Comparison of ENCODE assay signal across 8 mouse cellular contexts in the genomic region with DNA sequence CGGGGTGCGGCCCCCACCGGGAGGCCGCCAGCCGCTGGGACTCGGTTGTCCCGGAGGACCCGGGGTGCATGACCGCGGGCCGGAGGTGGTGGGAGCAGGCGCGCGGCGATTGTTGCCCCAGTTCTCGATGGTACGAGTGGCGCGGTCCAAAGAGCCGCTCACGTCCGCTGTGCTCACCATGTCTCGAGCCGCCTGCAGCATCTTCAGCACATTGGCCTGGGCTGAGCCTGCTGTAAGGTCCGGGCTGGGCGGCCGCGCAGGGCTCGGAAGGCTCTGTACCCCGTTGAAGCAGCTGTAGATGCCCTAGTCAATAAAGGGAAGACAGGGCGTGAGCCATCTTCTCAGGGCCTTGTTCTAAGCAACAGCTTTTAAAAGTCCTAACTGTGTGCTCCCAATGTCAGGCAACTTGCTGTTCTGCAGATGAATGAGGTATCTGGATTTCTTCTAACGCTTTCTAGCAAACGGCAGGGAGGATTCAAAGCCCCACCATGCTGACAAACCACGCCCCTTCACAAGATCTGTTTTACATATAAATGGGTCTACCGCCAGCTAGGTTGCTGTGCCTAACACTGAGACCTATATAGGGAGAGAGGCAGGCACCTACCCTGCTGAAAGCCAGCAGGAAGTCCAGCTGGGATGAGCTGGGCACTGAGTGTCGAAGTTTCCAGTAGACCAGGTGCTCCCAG. TPM values are rescaled to one million over a fixed set of nuclear protein-coding genes. Genes with fewer than 3 reads are reported as not detected.
A peak's percentile ranks its signal among the peaks of the same experiment; 100 is the strongest.
DNase-seq lines count a peak whose midpoint lies in the region; ATAC-seq and TF ChIP-seq lines count a peak whose summit lies in the region.

No protein-coding gene starts in this region.

- 0 out of 2 replicates have a peak, but pooled peaks cover under 1% of the 10 kb centered on the region for H3K36me3 ChIP-seq in embryonic facial prominence, embryonic 13.5 days
- no peaks in the 10 kb centered on the region for H3K36me3 ChIP-seq in intestine, embryonic 15.5 days
- H3K36me3 ChIP-seq in neural tube, embryonic 12.5 days = no peaks in the 10 kb centered on the region

- peak overlapping the region; percentile 93 for H3K4me2 ChIP-seq in embryonic facial prominence, embryonic 13.5 days
- H3K4me2 ChIP-seq in intestine, embryonic 15.5 days (replicated peaks) = peak overlapping the region; percentile 85
- H3K4me2 ChIP-seq in neural tube, embryonic 12.5 days (replicated peaks) = peak overlapping the region; percentile 92

- peaks cover 96% of the 10 kb centered on the region for H3K27me3 ChIP-seq in embryonic facial prominence, embryonic 13.5 days
- H3K27me3 ChIP-seq in intestine, embryonic 15.5 days (replicated peaks) = peaks cover 69% of the 10 kb centered on the region
- H3K27me3 ChIP-seq in neural tube, embryonic 12.5 days (replicated peaks) = peaks cover 84% of the 10 kb centered on the region

- no peak overlapping the region for H3K27ac ChIP-seq in left cerebral cortex, adult 2 months
- no peak overlapping the region for H3K27ac ChIP-seq in embryonic facial prominence, embryonic 13.5 days
- no peak overlapping the region for H3K27ac ChIP-seq in intestine, embryonic 15.5 days
- H3K27ac ChIP-seq in neural tube, embryonic 12.5 days = no peak overlapping the region

- intact Hi-C loops in left cerebral cortex, adult 2 months (cut with DNase I) = no loop called here

- DNase-seq in left cerebral cortex, adult 2 months (ENCODE audit: extremely low spot score in 1 of 2, low spot score in 2 of 2) = no peak
- no peak for DNase-seq in left cerebral cortex, adult 9 months (ENCODE audit: low spot score in 2 of 2)
- DNase-seq in embryo, embryonic 11 days = no peak
- DNase-seq in spleen, postnatal 10 days (ENCODE audit: low spot score in 2 of 2) = no peak

- H3K9me3 ChIP-seq in embryonic facial prominence, embryonic 13.5 days = no peaks in the 10 kb centered on the region
- no peaks in the 10 kb centered on the region for H3K9me3 ChIP-seq in intestine, embryonic 15.5 days
- H3K9me3 ChIP-seq in neural tube, embryonic 12.5 days = no peaks in the 10 kb centered on the region

- 2% methylated on average over 36 of the region's 36 CpGs for WGBS in embryonic facial prominence, embryonic 13.5 days
- WGBS in intestine, embryonic 15.5 days = 3% methylated on average over 36 of the region's 36 CpGs
- WGBS in neural tube, embryonic 12.5 days = 2% methylated on average over 36 of the region's 36 CpGs

- peak overlapping the region; percentile 38 for H3K4me3 ChIP-seq in left cerebral cortex, adult 2 months
- peak overlapping the region; percentile 49 for H3K4me3 ChIP-seq in embryonic facial prominence, embryonic 13.5 days
- peak overlapping the region; percentile 43 for H3K4me3 ChIP-seq in intestine, embryonic 15.5 days (replicated peaks)
- H3K4me3 ChIP-seq in neural tube, embryonic 12.5 days = peak overlapping the region; percentile 41

- H3K4me1 ChIP-seq in embryonic facial prominence, embryonic 13.5 days = peaks cover 15% of the 10 kb centered on the region
- H3K4me1 ChIP-seq in intestine, embryonic 15.5 days (replicated peaks) = peaks cover 10% of the 10 kb centered on the region
- peaks cover 44% of the 10 kb centered on the region for H3K4me1 ChIP-seq in neural tube, embryonic 12.5 days

- H3K9ac ChIP-seq in embryonic facial prominence, embryonic 13.5 days = peak overlapping the region; percentile 62
- peak overlapping the region; percentile 8; the same call in 1 of the 2 replicates for H3K9ac ChIP-seq in intestine, embryonic 15.5 days
- peak overlapping the region; percentile 51 for H3K9ac ChIP-seq in neural tube, embryonic 12.5 days

- no peak for TF ChIP-seq CTCF in left cerebral cortex, adult 2 months (IDR thresholded peaks at IDR 0.05)

- ATAC-seq in embryonic facial prominence, embryonic 13.5 days (ENCODE audit: insufficient number of reproducible peaks, insufficient read depth, low FRiP score, low TSS enrichment, low read depth) = no peak
- no peak for ATAC-seq in intestine, embryonic 15.5 days
- no peak for ATAC-seq in neural tube, embryonic 12.5 days (ENCODE audit: low FRiP score, low read depth)
- ATAC-seq in megakaryocyte progenitor cell, adult 5-6 weeks (replicated peaks; ENCODE audit: poor library complexity) = no peak

RNA-seq across cellular contexts. Expression of gene Grin2c, which starts 16.5 kb away (rescaled TPM):
- 10 to 100 TPM; 37.4 to 40.0 TPM for total RNA-seq in left cerebral cortex, adult 2 months (2021)
- not detected in 2 replicates for polyA plus RNA-seq in embryonic facial prominence, embryonic 13.5 days (2015; fragmentation: Nextera tagmentation; extraction: Ambion mirVana)
- polyA plus RNA-seq in intestine, embryonic 15.5 days (2015; fragmentation: Nextera tagmentation; extraction: Ambion mirVana) = 0.05 and 0.09 TPM in 2 replicates
- polyA plus RNA-seq in neural tube, embryonic 12.5 days (2016; fragmentation: Nextera tagmentation; extraction: Ambion mirVana) = 0.96 and 1.0 TPM in 2 replicates
- not detected in 2 replicates for total RNA-seq in megakaryocyte progenitor cell, adult 5-6 weeks (2015)
- total RNA-seq in megakaryocyte progenitor cell, adult 5-6 weeks (2017) = not detected in 2 replicates

RNA-seq across cellular contexts. Expression of gene Fdxr, which starts 26.3 kb away (rescaled TPM):
- 10 to 100 TPM; 15.9 to 17.9 TPM for total RNA-seq in left cerebral cortex, adult 2 months (2021)
- polyA plus RNA-seq in embryonic facial prominence, embryonic 13.5 days (2015; fragmentation: Nextera tagmentation; extraction: Ambion mirVana) = 14.5 and 15.3 TPM in 2 replicates
- polyA plus RNA-seq in intestine, embryonic 15.5 days (2015; fragmentation: Nextera tagmentation; extraction: Ambion mirVana) = 17.2 and 20.8 TPM in 2 replicates
- 16.4 and 18.9 TPM in 2 replicates for polyA plus RNA-seq in neural tube, embryonic 12.5 days (2016; fragmentation: Nextera tagmentation; extraction: Ambion mirVana)
- 9.1 and 9.8 TPM in 2 replicates for total RNA-seq in megakaryocyte progenitor cell, adult 5-6 weeks (2015)
- total RNA-seq in megakaryocyte progenitor cell, adult 5-6 weeks (2017) = 14.2 and 19.1 TPM in 2 replicates

RNA-seq across cellular contexts. Expression of gene Fads6, which starts 46.9 kb away (rescaled TPM):
- 10 to 100 TPM; 11.4 to 13.5 TPM for total RNA-seq in left cerebral cortex, adult 2 months (2021)
- polyA plus RNA-seq in embryonic facial prominence, embryonic 13.5 days (2015; fragmentation: Nextera tagmentation; extraction: Ambion mirVana) = 0.31 and 0.43 TPM in 2 replicates
- 1.5 and 1.7 TPM in 2 replicates for polyA plus RNA-seq in intestine, embryonic 15.5 days (2015; fragmentation: Nextera tagmentation; extraction: Ambion mirVana)
- 0.34 and 0.46 TPM in 2 replicates for polyA plus RNA-seq in neural tube, embryonic 12.5 days (2016; fragmentation: Nextera tagmentation; extraction: Ambion mirVana)
- 0.30 and 0.71 TPM in 2 replicates for total RNA-seq in megakaryocyte progenitor cell, adult 5-6 weeks (2015)
- 0.87 and 2.2 TPM in 2 replicates for total RNA-seq in megakaryocyte progenitor cell, adult 5-6 weeks (2017)

RNA-seq across cellular contexts. Expression of gene Otop2, which starts 56.4 kb away (rescaled TPM):
- total RNA-seq in left cerebral cortex, adult 2 months (2021) = 1 to 10 TPM; 1.4 to 2.7 TPM
- 0.20 TPM in 1 of 2 replicates, not detected in the other for polyA plus RNA-seq in embryonic facial prominence, embryonic 13.5 days (2015; fragmentation: Nextera tagmentation; extraction: Ambion mirVana)
- polyA plus RNA-seq in intestine, embryonic 15.5 days (2015; fragmentation: Nextera tagmentation; extraction: Ambion mirVana) = not detected in 2 replicates
- polyA plus RNA-seq in neural tube, embryonic 12.5 days (2016; fragmentation: Nextera tagmentation; extraction: Ambion mirVana) = not detected in 2 replicates
- not detected in 2 replicates for total RNA-seq in megakaryocyte progenitor cell, adult 5-6 weeks (2015)
- total RNA-seq in megakaryocyte progenitor cell, adult 5-6 weeks (2017) = not detected in 2 replicates

Comparison
In these comparisons a context has a peak if more than half of its experiments do, and no peak if none do; other contexts are left out.
1. H3K9ac ChIP-seq: peak in every context shown above with its lines; median percentile 62 in embryonic facial prominence, embryonic 13.5 days; 51 in neural tube, embryonic 12.5 days; 8 in intestine, embryonic 15.5 days.